Mouse (Mus musculus): Measurements from ENCODE around the gene Slc44a5. TPM values are rescaled to one million over a fixed set of nuclear protein-coding genes. Genes with fewer than 3 reads are reported as not detected.
"Not testable (repeated sequence)": the region's sequence is repeated elsewhere in the genome, so short reads cannot be mapped to it uniquely, and the experiment has no call there.

Gene Slc44a5
- polyA plus RNA-seq, 1 experiment: 0.07 TPM

GRCm38 (mm10) chr3:153969451-153969850, 3.8 kb upstream of the Slc44a5 start:
- no peak for DNase-seq (ENCODE audit: low read depth)

- DNase-seq (ENCODE audit: low read depth): no peak
Observed at GRCm38 (mm10) chr3:153973949-153974760, 919 bp downstream of the Slc44a5 start.

DNA sequence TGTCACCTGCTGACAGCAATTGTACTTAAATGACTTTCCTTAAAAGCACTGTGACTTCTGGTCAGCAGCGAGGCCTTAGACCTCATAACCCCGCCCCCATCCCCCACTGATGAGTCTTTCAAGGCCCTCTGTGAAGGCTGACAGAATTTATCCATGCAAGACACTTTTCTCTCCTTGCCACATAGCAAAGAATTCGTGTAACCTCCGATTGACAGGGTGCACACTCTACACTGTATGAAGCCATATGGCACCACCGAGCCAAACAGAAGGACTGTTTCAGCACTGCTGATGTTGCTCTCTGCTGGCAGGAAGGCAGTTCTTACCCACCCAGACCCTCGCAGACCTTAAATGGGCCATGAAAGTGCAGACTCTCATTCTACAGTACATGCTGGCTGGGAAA, 1.8 kb downstream of the Slc44a5 start:
- DNase-seq (ENCODE audit: low read depth): no peak

- DNase-seq (ENCODE audit: low read depth): no peak
Observed at GRCm38 (mm10) chr3:153975791-153976190, 2.6 kb downstream of the Slc44a5 start.

- no peak for DNase-seq (ENCODE audit: low read depth)
Observed at GRCm38 (mm10) chr3:153980611-153981010, 7.4 kb downstream of the Slc44a5 start.

GRCm38 (mm10) chr3:153984428-153985340, 11.4 kb downstream of the Slc44a5 start:
- DNase-seq (ENCODE audit: low read depth): no peak

DNA sequence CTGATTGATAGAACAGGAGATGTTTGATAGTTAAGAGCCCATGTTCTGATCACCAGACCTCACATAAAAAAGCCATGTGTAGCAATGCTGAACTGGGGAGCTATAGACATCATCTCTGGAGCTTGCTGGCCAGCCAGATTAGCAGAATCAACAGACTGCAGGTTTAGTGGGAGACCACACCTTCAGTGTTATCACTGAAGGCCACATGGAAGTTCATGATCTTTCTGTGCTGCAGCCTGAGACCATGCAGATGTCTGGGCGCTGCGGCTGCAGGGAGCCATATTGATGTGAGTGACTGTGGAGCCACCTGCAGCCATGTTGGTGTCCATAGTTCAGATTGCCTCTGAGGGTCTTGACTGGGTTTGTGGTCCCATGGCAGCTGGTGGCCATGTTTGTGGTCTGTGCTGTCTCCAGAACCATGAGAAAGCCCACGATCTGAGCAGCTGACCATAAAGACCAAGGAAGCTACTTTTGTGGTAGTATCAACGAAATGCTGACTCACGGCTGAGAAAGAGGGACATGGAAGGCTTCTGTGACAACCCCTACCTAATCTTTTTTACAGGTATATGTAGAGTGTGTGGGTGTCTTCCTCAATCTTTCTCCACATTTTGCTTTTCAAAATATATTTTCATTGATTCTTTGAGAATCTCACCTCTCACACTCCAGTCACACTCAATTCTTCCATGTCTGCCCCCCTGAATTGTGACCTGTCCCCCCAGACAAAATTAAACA, 26.7 kb downstream of the Slc44a5 start:
- DNase-seq (ENCODE audit: low read depth): no peak

DNA sequence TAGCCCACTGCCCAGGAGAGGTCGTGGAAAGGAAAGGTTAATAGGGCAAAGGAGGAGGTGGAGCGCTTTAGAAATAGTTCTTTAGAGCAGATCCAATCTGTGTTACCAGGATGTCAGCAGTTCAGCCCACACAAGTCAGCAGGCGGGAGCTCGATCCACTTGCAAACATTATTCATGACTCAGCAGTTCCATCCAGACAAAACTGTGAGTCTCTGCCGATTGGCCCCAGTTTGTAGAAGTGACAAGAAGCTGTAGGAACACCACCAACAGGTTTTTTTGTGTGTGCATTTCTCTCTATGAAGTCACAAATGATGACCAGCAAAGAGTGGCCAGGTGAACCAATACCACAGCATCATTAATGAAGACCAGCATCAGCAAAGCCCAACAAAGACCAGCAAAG, 28.1 kb downstream of the Slc44a5 start:
- DNase-seq (ENCODE audit: low read depth): no peak

- no peak for DNase-seq (ENCODE audit: low read depth)
Observed at GRCm38 (mm10) chr3:154046876-154047275, 73.6 kb downstream of the Slc44a5 start.

GRCm38 (mm10) chr3:154053331-154053730, 80.1 kb downstream of the Slc44a5 start:
- DNase-seq (ENCODE audit: low read depth): no peak

GRCm38 (mm10) chr3:154057464-154057863, 84.2 kb downstream of the Slc44a5 start:
- no peak for DNase-seq (ENCODE audit: low read depth)

GRCm38 (mm10) chr3:154058200-154058599, 85.0 kb downstream of the Slc44a5 start:
- no peak for DNase-seq (ENCODE audit: low read depth)

DNA sequence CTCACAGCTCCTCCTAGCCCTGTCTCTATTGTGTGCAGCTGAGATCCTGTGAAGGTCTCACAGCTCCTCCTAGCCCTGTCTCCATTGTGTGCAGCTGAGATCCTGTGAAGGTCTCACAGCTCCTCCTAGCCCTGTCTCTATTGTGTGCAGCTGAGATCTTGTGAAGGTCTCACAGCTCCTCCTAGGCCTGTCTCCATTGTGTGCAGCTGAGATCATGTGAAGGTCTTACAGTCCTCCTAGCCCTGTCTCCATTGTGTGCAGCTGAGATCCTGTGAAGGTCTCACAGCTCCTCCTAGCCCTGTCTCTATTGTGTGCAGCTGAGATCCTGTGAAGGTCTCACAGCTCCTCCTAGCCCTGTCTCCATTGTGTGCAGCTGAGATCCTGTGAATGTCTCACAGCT, 98.8 kb downstream of the Slc44a5 start:
- not testable (repeated sequence) for DNase-seq (ENCODE audit: low read depth)

GRCm38 (mm10) chr3:154075749-154076148, 102.5 kb downstream of the Slc44a5 start:
- DNase-seq (ENCODE audit: low read depth): no peak

DNA sequence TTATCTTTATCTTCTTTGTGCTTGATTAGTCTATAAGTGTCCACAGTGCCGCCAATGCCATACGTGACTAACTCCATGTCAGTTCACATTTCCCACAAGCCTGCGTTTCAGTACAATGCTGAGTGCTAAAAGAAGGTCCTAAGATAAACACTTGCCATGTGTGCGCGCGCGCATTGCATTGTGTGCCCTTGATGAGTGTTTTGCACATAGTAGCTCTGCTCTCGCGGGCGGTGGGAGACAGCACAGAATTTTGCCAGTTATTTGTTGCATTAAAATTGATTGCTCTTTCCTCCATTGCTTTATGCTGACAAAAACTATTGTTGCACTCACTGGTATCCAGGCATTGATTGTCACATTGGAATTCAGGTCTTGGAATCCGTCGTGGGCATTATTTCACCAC, 108.5 kb downstream of the Slc44a5 start:
- DNase-seq (ENCODE audit: low read depth): no peak

DNA sequence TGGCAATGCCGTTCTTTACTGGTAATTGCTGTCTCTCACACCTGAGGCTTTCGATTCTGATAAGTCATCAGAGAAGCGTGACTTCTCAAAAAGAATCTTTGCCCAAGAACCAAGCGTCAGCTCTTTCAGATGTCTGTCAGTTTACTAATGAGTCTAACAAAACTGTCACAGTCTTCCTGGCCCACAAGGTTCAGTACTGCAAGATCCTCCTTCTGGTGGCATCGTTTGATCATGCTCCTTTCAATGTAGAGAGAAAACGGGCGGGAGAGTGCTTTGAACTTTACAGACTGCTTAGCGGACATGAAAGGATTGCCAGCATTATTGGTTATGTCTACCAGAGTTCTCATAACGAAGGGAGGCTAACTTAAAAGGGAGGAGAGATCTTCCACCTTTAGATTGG, 109.0 kb downstream of the Slc44a5 start:
- no peak for DNase-seq (ENCODE audit: low read depth)

GRCm38 (mm10) chr3:154082961-154083360, 109.7 kb downstream of the Slc44a5 start:
- no peak for DNase-seq (ENCODE audit: low read depth)

- no peak for DNase-seq (ENCODE audit: low read depth)
Observed at GRCm38 (mm10) chr3:154089996-154090395, 116.8 kb downstream of the Slc44a5 start.

- DNase-seq (ENCODE audit: low read depth): no peak
Observed at GRCm38 (mm10) chr3:154091468-154092338, 118.5 kb downstream of the Slc44a5 start.

GRCm38 (mm10) chr3:154092466-154092865, 119.2 kb downstream of the Slc44a5 start:
- DNase-seq (ENCODE audit: low read depth): no peak

DNA sequence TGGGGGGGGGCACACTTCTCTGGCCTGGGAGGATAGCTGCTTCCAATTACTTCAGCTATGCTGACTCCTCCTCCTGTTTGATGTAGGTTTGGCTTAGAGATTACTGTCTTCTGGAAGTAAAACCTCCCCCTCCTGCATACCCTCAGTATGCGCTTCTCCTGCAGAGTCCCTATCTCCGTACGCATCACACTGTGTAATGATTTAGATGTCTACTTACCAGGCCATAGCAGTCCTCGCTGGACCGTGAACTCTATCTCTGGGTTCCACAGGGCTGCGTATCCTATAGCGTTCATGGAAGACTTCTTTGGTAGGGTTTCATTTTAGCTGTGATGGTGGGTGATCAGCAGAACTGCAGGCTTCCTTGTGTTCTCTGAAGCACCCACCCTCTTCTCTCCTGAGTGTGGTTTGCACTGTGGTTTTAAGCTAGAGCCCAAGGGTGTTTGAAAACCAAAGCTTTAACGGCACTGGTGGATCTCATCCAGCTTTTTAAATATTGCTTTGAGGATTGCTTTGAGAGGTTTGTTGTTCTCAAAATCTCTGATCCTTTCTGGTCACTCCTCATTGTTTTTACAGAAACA, 120.6 kb downstream of the Slc44a5 start:
- no peak for DNase-seq (ENCODE audit: low read depth)
